Mouse (Mus musculus) stomach, postnatal 0 days (tissue): Measurements from ENCODE around the gene Nrgn. TPM values are rescaled to one million over a fixed set of nuclear protein-coding genes. Genes with fewer than 3 reads are reported as not detected.

Experiments used
- ATAC-seq: fragments of 200-750 bp; cut with Nextera tagmentation; 2 replicates; pipeline ENCODE4 v1.8.0; 2017; ENCODE audit not compliant: low FRiP score, low TSS enrichment
- DNase-seq: peaks from one replicate; pipeline ENCODE4 v3.0.0-alpha.2; 2016; ENCODE audit warnings: low spot score
- H3K27ac ChIP-seq: fragments of 300-500 bp; sonication (generic); replicated peaks from 2 replicates; pipeline ENCODE4 v1.5.1; 2014; ENCODE audit warnings: mild to moderate bottlenecking, control low read depth
- H3K27me3 ChIP-seq: fragments of 300-500 bp; sonication (generic); 2 replicates; pipeline ENCODE4 v1.6.1; 2014; ENCODE audit warnings: low read length; ENCODE audit not compliant: control insufficient read depth, insufficient read depth
- H3K36me3 ChIP-seq: fragments of 300-500 bp; sonication (generic); 2 replicates; pipeline ENCODE4 v1.6.1; 2014; ENCODE audit warnings: low read length, mixed read lengths; ENCODE audit not compliant: control insufficient read depth, insufficient read depth
- H3K4me1 ChIP-seq: fragments of 300-500 bp; sonication (generic); replicated peaks from 2 replicates; pipeline ENCODE4 v1.6.1; 2014; ENCODE audit warnings: antibody characterized with exemption; ENCODE audit not compliant: control insufficient read depth, insufficient read depth
- H3K4me2 ChIP-seq: fragments of 300-500 bp; sonication (generic); replicated peaks from 2 replicates; pipeline ENCODE4 v1.6.1; 2014; ENCODE audit warnings: low read depth, mild to moderate bottlenecking, control low read depth, moderate library complexity
- H3K4me3 ChIP-seq: fragments of 300-500 bp; sonication (generic); 2 replicates; pipeline ENCODE4 v1.5.1; 2014; ENCODE audit warnings: low read depth, low read length, control low read depth
- H3K9ac ChIP-seq: fragments of 300-500 bp; sonication (generic); 2 replicates; pipeline ENCODE4 v1.6.1; 2014; ENCODE audit warnings: mild to moderate bottlenecking, low read length, control low read depth, mixed read lengths
- H3K9me3 ChIP-seq: fragments of 300-500 bp; sonication (generic); 2 replicates; pipeline ENCODE4 v1.6.1; 2016; ENCODE audit warnings: low read length; ENCODE audit not compliant: control insufficient read depth
- CTCF ChIP-seq: IDR thresholded peaks from 2 replicates; pipeline ENCODE4 v1.5.1; 2016; ENCODE audit warnings: antibody characterized with exemption, low read depth, mild to moderate bottlenecking, moderate library complexity
- EP300 ChIP-seq: optimal IDR thresholded peaks from 2 replicates; pipeline ENCODE3; 2016; ENCODE audit warnings: antibody characterized with exemption
- WGBS: fragments of 180-500 bp; shearing (Covaris S2); extraction: QIAGEN DNeasy Blood & Tissue Kit; methylation state at CpG from one replicate; pipeline ENCODE4 v1.1.7; 2014; 5-methylcytosine and 5-hydroxymethylcytosine counted together
- polyA plus RNA-seq: library from polyadenylated mRNA; unstranded; fragments of >200 nt; fragmentation: Nextera tagmentation; extraction: Ambion mirVana; gene quantifications from 2 replicates; pipeline ENCODE4 v1.2.1, GENCODE M21; 2015

Gene Nrgn
- polyA plus RNA-seq, 1 experiment from 2014 or later, result 2.3 TPM

GRCm38 (mm10) chr9:37569231-37569835 lies 16.6 kb upstream of the Nrgn start:
- no peak overlapping the region for H3K9ac ChIP-seq
- H3K4me1 ChIP-seq, result no peaks in the 10 kb centered on the region
- no peak overlapping the region for H3K27ac ChIP-seq
- no peak overlapping the region for H3K4me2 ChIP-seq
- ATAC-seq, result no peak
- H3K4me3 ChIP-seq, result no peak overlapping the region
- H3K27me3 ChIP-seq, result no peaks in the 10 kb centered on the region
- DNase-seq, result no peak
- no peaks in the 10 kb centered on the region for H3K9me3 ChIP-seq
- no peak for TF ChIP-seq EP300
- H3K36me3 ChIP-seq, result no peaks in the 10 kb centered on the region
- WGBS, result 70% methylated on average over 2 of the region's 2 CpGs

GRCm38 (mm10) chr9:37568605-37569214 lies 16.0 kb upstream of the Nrgn start:
- TF ChIP-seq EP300 (no peak), CTCF (no peak)
- Histone ChIP-seq H3K27ac (no peak overlapping the region), H3K9me3 (no peaks in the 10 kb centered on the region), H3K4me1 (no peaks in the 10 kb centered on the region), H3K27me3 (no peaks in the 10 kb centered on the region), H3K36me3 (no peaks in the 10 kb centered on the region), H3K4me2 (no peak overlapping the region), H3K9ac (no peak overlapping the region), H3K4me3 (no peak overlapping the region)
- ATAC-seq (no peak), DNase-seq (no peak)
- 37% methylated on average over 4 of the region's 4 CpGs for WGBS

GRCm38 (mm10) chr9:37567892-37568604 lies 15.3 kb upstream of the Nrgn start:
- H3K9me3 ChIP-seq, result no peaks in the 10 kb centered on the region
- 32% methylated on average over 15 of the region's 15 CpGs for WGBS

GRCm38 (mm10) chr9:37567454-37567853 lies 14.8 kb upstream of the Nrgn start:
- peak overlapping the region; percentile 5; the same call in 1 of the 2 replicates for H3K4me2 ChIP-seq
- H3K9me3 ChIP-seq, result no peaks in the 10 kb centered on the region
- no peak for TF ChIP-seq CTCF
- TF ChIP-seq EP300, result no peak
- no peaks in the 10 kb centered on the region for H3K36me3 ChIP-seq
- no peak for DNase-seq
- no peaks in the 10 kb centered on the region for H3K27me3 ChIP-seq
- no peak for ATAC-seq
- H3K9ac ChIP-seq, result no peak overlapping the region
- H3K4me1 ChIP-seq, result no peaks in the 10 kb centered on the region
- WGBS, result 50% methylated on average over 5 of the region's 5 CpGs
- no peak overlapping the region for H3K4me3 ChIP-seq
- H3K27ac ChIP-seq, result no peak overlapping the region

More at GRCm38 (mm10) chr9:37567892-37568604, 15.3 kb upstream of the Nrgn start:
- Histone ChIP-seq H3K4me2 (peak overlapping the region; percentile 5; the same call in 1 of the 2 replicates), H3K4me1 (no peaks in the 10 kb centered on the region), H3K36me3 (no peaks in the 10 kb centered on the region), H3K27ac (no peak overlapping the region), H3K9ac (no peak overlapping the region), H3K27me3 (no peaks in the 10 kb centered on the region), H3K4me3 (no peak overlapping the region)
- TF ChIP-seq CTCF (no peak), EP300 (no peak)
- DNase-seq, result no peak
- no peak for ATAC-seq

- 84% methylated on average over 2 of the region's 2 CpGs for whole genome bisulfite sequencing
- Histone ChIP-seq H3K9ac (no peak overlapping the region), H3K9me3 (no peaks in the 10 kb centered on the region), H3K4me2 (no peak overlapping the region), H3K4me3 (no peak overlapping the region), H3K36me3 (no peaks in the 10 kb centered on the region), H3K27ac (no peak overlapping the region), H3K27me3 (no peaks in the 10 kb centered on the region), H3K4me1 (no peaks in the 10 kb centered on the region)
- no peak for TF ChIP-seq CTCF
- no peak for DNase-seq
- ATAC-seq, result no peak
These were observed 14.3 kb upstream of the Nrgn start for GRCm38 (mm10) chr9:37567019-37567418.

- no peak overlapping the region for H3K4me3 ChIP-seq
These were observed 11.1 kb upstream of the Nrgn start for GRCm38 (mm10) chr9:37563805-37564204.

More at GRCm38 (mm10) chr9:37563805-37564204, 11.1 kb upstream of the Nrgn start:
- H3K27ac ChIP-seq, result no peak overlapping the region
- no peaks in the 10 kb centered on the region for H3K9me3 ChIP-seq
- DNase-seq (no peak), ATAC-seq (no peak)
- WGBS, result 43% methylated on average over 1 of the region's 1 CpGs
- no peak overlapping the region for H3K4me2 ChIP-seq
- H3K27me3 ChIP-seq, result no peaks in the 10 kb centered on the region
- TF ChIP-seq CTCF, result no peak
- TF ChIP-seq EP300, result no peak
- H3K36me3 ChIP-seq, result no peaks in the 10 kb centered on the region
- no peak overlapping the region for H3K9ac ChIP-seq
- no peaks in the 10 kb centered on the region for H3K4me1 ChIP-seq
